Mouse (Mus musculus) megakaryocyte progenitor cell, adult 5-6 weeks (primary cell): Measurements from ENCODE around the gene Suv39h2. TPM values are rescaled to one million over a fixed set of nuclear protein-coding genes. Genes with fewer than 3 reads are reported as not detected.
A peak's percentile ranks its signal among the peaks of the same experiment; 100 is the strongest.

ENCODE experiments used
- ATAC-seq: replicated peaks from 2 replicates; pipeline ENCODE4 v1.8.0; 2016; ENCODE audit warnings: mild to moderate bottlenecking, moderate TSS enrichment, inconsistent platforms; ENCODE audit not compliant: poor library complexity
- total RNA-seq, 2 experiments: library from RNA; stranded (forward) in 1 of 2; stranded (reverse) in 1 of 2; fragments of 157-497, 149-512 nt in 1 of 2; fragments of 200-1000 nt in 1 of 2; gene quantifications; 2 replicates each; pipeline versions ENCODE4 v1.2.3 to v1.2.4; 2015 to 2017

The Suv39h2 gene
- 16.9 and 20.0 TPM in 2 replicates for total RNA-seq (2015)
- total RNA-seq (2017) = 15.6 and 17.4 TPM in 2 replicates

- ATAC-seq = peak; percentile 91
Observed at GRCm38 (mm10) chr2:3474861-3475283, at the start of gene Suv39h2. TSS of gene Suv39h2 (minus strand) at chr2:3475031.

GRCm38 (mm10) chr2:3522558-3522957 is 47.7 kb upstream of the Suv39h2 start:
- ATAC-seq = peak; percentile 66

GRCm38 (mm10) chr2:3512552-3513454 is 38.0 kb upstream of the Suv39h2 start, which contains the start of the genes Gm45902, Hspa14 and Cdnf:
TSS of gene Gm45902 (minus strand) at chr2:3512790.
TSS of gene Hspa14 (minus strand) at chr2:3512814.
TSS of gene Cdnf (plus strand) at chr2:3513030.
- ATAC-seq = peak; percentile 91

GRCm38 (mm10) chr2:3512076-3512475 is 37.2 kb upstream of the Suv39h2 start:
- peak; percentile 40 for ATAC-seq

GRCm38 (mm10) chr2:3500886-3501285 is 26.1 kb upstream of the Suv39h2 start:
- ATAC-seq = peak; percentile 50; the same call in 1 of the 2 replicates

GRCm38 (mm10) chr2:3499543-3499942 is 24.7 kb upstream of the Suv39h2 start:
- no peak for ATAC-seq

- ATAC-seq = peak; percentile 77
Observed at GRCm38 (mm10) chr2:3493833-3494409, 19.1 kb upstream of the Suv39h2 start.

GRCm38 (mm10) chr2:3489816-3490215 is 15.0 kb upstream of the Suv39h2 start:
- no peak for ATAC-seq

- peak; percentile 90 for ATAC-seq
Observed at GRCm38 (mm10) chr2:3480239-3480638, 5.4 kb upstream of the Suv39h2 start.

GRCm38 (mm10) chr2:3475746-3476251 is 968 bp upstream of the Suv39h2 start:
- ATAC-seq = no peak

GRCm38 (mm10) chr2:3474361-3474805 is 448 bp downstream of the Suv39h2 start:
- ATAC-seq = peak; percentile 40

- peak; percentile 38 for ATAC-seq
Observed at GRCm38 (mm10) chr2:3473891-3474290, 940 bp downstream of the Suv39h2 start.

GRCm38 (mm10) chr2:3456590-3456989 is 18.2 kb downstream of the Suv39h2 start:
- ATAC-seq = peak; percentile 80

- no peak for ATAC-seq
Observed at GRCm38 (mm10) chr2:3453096-3453495, 21.7 kb downstream of the Suv39h2 start.

GRCm38 (mm10) chr2:3449431-3449830 is 25.4 kb downstream of the Suv39h2 start:
- ATAC-seq = no peak

GRCm38 (mm10) chr2:3445984-3446383 is 28.8 kb downstream of the Suv39h2 start:
- no peak for ATAC-seq

GRCm38 (mm10) chr2:3444206-3444605 is 30.6 kb downstream of the Suv39h2 start:
- no peak for ATAC-seq

- ATAC-seq = no peak
Observed at GRCm38 (mm10) chr2:3437956-3438355, 36.9 kb downstream of the Suv39h2 start.

- peak; percentile 76 for ATAC-seq
Observed at GRCm38 (mm10) chr2:3435369-3436061, 39.3 kb downstream of the Suv39h2 start.

- no peak for ATAC-seq
Observed at GRCm38 (mm10) chr2:3430956-3431355, 43.9 kb downstream of the Suv39h2 start.

- ATAC-seq = no peak
Observed at GRCm38 (mm10) chr2:3424579-3424910, 50.3 kb downstream of the Suv39h2 start.
